Mouse (Mus musculus) left cerebral cortex, adult 8-10 months (tissue): ENCODE measurements at regions not wholly inside any gene's neighbourhood (a gene's known extent, or its start where the extent isn't known, plus 50 kb on each side); places are given as distances from the start of the nearest gene placed in this dataset.
"Not testable (repeated sequence)": the region's sequence is repeated elsewhere in the genome, so short reads cannot be mapped to it uniquely, and the experiment has no call there.

Experiments used
- DNase-seq, 2 experiments: peaks; one replicate each; pipeline ENCODE4 v3.0.0; 2022; ENCODE audit warnings: low spot score in 2 of 2

DNA sequence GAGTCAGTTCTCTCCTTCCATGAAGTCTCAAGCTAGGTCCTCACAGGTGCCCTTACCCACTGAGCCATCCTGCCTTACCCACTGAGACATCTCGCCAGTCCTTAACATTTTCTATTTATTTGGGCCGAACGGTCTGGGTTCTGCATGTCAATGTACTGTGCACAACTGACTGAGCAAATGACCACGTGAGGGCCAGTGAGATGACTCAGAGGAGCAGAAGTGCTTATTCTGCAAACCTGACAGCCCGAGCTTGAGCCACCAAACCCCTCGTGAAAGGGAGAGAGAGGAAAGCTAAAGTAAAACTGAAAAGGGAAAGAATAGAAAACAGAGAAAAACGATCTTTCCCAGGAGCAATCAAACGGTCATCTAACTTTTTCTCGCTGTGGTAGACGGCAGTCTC is 52.2 kb upstream of the Nmd3 start:
- DNase-seq = no peak

DNA sequence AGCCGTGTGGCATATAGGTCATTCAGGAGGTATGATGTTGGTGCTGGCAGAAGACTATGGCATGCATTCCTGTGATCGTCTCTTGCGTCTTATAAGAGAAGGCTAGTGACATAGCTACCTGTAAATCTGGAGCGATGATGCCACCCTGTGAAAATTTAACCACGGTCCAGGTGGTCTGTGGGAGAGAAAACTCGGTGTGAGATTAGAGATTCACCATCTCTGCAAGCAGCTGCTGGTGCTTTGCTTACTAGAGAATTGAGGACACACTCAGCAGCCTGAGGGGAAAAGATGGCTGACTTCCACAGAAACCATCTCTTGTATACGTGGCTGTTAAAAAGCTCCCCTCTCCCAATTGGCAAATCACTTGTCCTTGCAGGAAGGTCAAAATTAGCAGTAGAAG is 54.0 kb upstream of the Nmd3 start:
- DNase-seq = peak in 1 of 2 experiments; percentile 23

DNA sequence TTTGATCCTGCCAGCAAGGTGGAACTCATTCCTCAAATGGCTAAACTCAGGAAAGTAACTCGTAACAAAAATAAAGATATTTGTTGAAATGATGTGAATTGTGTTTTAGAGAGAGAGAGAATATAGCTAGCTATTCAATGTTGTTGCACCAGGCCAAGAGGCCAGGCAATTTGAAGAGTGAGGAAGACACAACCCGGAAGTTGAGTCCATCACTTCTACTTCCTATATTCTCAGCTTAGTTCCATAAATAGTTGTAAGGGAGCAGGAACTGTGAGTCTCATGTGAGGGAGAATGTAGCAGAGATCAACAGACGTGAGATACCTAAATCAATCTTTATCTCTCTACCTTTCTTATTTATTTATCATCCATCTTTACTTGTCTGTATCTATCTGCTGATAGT is 54.4 kb upstream of the Nmd3 start:
- DNase-seq = no peak

DNA sequence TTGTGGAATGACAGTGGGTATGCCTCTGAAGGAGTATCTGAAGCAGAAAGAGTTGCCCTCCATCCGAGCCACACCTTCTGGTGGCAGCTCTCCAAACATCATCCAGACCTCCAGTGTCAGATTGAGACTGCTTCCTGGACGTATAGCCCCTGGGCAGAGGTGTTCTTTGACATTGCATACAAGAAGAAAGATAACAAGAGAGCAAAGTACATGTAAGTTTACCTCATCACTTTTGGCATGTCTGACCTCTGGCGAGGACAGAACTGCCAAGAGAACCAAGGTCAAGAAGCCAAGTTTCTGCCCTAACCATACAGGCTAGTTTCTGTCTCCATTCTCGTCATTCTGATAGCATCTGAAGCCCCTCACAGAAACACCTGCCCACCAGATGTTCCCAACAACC is 57.5 kb upstream of the Nmd3 start:
- no peak for DNase-seq

DNA sequence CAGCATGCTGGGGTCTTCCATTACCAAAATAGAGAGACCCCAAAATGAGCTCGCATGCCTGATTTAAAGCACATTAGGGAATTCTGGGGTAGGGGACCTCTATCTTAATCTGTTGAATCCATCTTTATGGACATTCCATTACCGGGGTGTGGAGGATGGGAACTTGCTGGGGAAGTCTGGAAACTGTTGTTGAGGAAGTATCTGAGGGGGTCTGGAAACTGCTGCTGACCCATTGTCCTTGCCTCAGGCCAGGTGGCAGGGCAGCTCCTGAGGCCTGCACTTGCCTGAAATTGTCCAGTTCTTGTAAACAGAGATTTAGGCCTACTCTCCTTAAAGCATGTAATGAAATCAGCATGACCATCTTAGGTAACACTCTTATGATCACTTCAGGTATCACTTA is 59.4 kb upstream of the B3galnt1 start:
- no peak for DNase-seq

DNA sequence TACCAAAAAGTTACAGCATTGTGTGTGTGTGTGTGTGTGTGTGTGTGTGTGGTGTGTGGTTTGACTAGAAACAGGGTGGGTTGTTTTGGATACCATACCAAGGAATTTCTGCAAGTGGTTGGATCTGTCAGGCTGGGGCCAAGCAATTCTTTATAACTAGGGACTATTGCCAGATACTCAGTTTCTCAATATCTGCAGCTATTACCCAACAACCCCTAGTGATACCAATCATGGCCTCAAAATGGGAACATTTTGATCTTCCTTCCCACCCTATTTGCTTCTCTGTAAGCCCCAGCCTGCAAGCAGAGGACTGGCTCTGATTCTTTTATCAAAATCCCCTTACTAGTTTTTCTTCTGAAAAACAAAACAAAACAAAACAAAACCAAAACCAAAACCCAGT is 58.8 kb upstream of the B3galnt1 start:
- DNase-seq = no peak

DNA sequence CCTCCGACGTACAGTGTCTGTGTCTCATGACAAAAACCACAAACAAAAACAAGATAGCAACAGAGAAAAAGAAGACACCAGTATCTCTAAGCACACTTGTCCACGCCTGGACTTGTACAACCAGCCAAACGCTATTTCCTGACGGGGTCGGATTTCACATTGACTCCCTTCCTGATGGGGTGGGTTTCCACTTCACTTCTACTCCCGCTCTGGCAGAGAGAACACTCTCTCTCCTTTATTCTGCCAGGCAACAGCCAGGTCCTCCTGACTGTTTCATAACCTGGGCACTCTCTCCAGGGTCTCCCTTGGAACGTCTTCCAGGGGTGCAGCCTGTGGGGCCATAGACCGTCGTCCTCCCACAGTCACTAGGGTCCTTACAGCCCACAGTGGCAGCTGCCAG is 56.9 kb upstream of the B3galnt1 start:
- not testable (repeated sequence) for DNase-seq

DNA sequence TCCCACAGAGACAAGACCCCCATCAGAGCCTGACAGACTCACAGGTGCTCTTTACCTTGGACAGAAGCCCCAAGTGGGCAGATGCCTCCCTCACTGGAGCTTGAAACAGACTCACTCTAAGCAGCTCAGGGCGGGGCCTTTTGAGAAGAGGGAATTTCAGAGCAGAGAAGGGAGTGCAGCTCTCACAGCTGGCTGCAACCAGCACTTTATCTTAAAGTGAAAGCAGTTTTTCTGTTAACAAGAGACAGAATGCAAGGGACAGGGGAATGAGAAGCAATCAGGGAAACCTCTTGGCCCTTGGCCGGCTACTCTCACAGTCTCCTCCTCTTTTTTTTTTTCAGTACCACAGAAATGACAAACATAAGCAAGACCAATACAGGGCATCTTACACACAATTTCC is 56.2 kb upstream of the B3galnt1 start:
- no peak for DNase-seq

DNA sequence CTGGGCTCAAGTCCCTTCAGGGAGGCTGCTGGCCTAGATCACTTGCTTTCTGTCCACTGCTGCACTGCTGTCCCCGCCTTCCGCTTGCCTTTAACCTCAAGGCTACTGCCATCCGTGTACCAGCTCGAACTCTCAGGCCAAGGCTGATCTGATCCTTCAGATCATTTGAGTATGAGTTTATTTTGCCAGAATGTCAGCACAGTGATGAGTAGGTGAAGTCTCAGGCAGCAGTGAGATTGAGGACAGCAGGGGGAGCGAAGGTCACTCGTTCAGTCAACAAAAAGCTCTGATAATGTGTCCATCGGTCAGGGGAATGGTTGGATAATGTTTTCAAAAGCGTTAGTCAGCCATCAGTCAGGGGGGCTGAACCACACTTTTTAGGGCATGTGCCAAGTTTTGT is 54.6 kb upstream of the B3galnt1 start:
- DNase-seq = not testable (repeated sequence)

DNA sequence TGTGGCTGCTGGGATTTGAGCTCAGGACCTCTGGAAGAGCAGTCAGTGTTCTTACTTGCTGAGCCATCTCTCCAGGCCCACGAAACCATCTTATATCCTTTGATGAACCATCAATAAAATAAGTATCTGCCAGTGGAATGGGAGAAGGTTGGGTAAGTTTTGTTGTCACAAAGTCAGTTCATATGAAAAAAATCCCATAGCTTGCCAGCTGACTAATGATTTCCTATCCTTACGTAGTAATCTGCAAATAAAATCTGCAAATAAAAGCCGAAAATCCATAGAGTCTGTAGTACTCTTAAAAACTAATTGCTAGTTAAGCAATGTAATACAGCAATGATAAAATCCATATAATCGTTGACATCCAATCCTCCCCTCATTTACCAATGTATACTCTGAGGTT is 50.8 kb upstream of the B3galnt1 start:
- DNase-seq = no peak
